Mouse (Mus musculus) lung, postnatal 0 days (tissue): ENCODE measurements around the gene Trcg1. TPM values are rescaled to one million over a fixed set of nuclear protein-coding genes. Genes with fewer than 3 reads are reported as not detected.

ENCODE experiments used
- ATAC-seq: fragments of 200-750 bp; cut with Nextera tagmentation; 2 replicates; pipeline ENCODE4 v1.8.0; 2017; ENCODE audit warnings: moderate library complexity
- DNase-seq: peaks from one replicate; pipeline ENCODE4 v3.0.0-alpha.2; 2016; ENCODE audit warnings: low spot score
- H3K27ac ChIP-seq: fragments of 300-500 bp; sonication (generic); 2 replicates; pipeline ENCODE4 v1.5.1; 2014; ENCODE audit warnings: antibody characterized with exemption, mild to moderate bottlenecking, low read length, mixed read lengths
- H3K27me3 ChIP-seq: fragments of 300-500 bp; sonication (generic); replicated peaks from 2 replicates; pipeline ENCODE4 v1.6.1; 2014; ENCODE audit warnings: low read length, mixed read lengths; ENCODE audit not compliant: insufficient read depth
- H3K36me3 ChIP-seq: fragments of 300-500 bp; sonication (generic); 2 replicates; pipeline ENCODE4 v1.6.1; 2014; ENCODE audit warnings: low read length, mixed read lengths; ENCODE audit not compliant: insufficient read depth
- H3K4me1 ChIP-seq: fragments of 300-500 bp; sonication (generic); 2 replicates; pipeline ENCODE4 v1.6.1; 2014; ENCODE audit warnings: antibody characterized with exemption, low read depth, low read length, mixed read lengths; ENCODE audit not compliant: insufficient read depth
- H3K4me2 ChIP-seq: fragments of 300-500 bp; sonication (generic); replicated peaks from 2 replicates; pipeline ENCODE4 v1.6.1; 2014; ENCODE audit warnings: low read depth, mild to moderate bottlenecking, low read length, moderate library complexity, mixed read lengths
- H3K4me3 ChIP-seq: fragments of 300-500 bp; sonication (generic); 2 replicates; pipeline ENCODE4 v1.5.1; 2014; ENCODE audit warnings: low read depth, low read length
- H3K9ac ChIP-seq: fragments of 300-500 bp; sonication (generic); replicated peaks from 2 replicates; pipeline ENCODE4 v1.6.1; 2014; ENCODE audit warnings: low read depth, mild to moderate bottlenecking
- H3K9me3 ChIP-seq: fragments of 300-500 bp; sonication (generic); 2 replicates; pipeline ENCODE4 v1.6.1; 2016; ENCODE audit warnings: low read length, mixed read lengths
- CTCF ChIP-seq: IDR thresholded peaks from 2 replicates; pipeline ENCODE4 v1.5.1; 2016; ENCODE audit warnings: antibody characterized with exemption, mild to moderate bottlenecking
- EP300 ChIP-seq: IDR thresholded peaks from 2 replicates; pipeline ENCODE4 v1.6.1; 2016; ENCODE audit warnings: antibody characterized with exemption, mild to moderate bottlenecking, control low read depth
- WGBS: fragments of 180-500 bp; shearing (Covaris S2); extraction: QIAGEN DNeasy Blood & Tissue Kit; methylation state at CpG from one replicate; pipeline ENCODE4 v1.1.7; 2014; 5-methylcytosine and 5-hydroxymethylcytosine counted together
- polyA plus RNA-seq: library from polyadenylated mRNA; unstranded; fragments of >200 nt; fragmentation: Nextera tagmentation; extraction: Ambion mirVana; gene quantifications from 2 replicates; pipeline ENCODE4 v1.2.1, GENCODE M21; 2015

The Trcg1 gene
- polyA plus RNA-seq, 1 experiment from 2014 or later = not detected

- peaks cover 13% of the 10 kb centered on the region for H3K4me1 ChIP-seq
- DNase-seq = peak; percentile 76
- WGBS = 31% methylated on average over 4 of the region's 4 CpGs
Measured at GRCm38 (mm10) chr9:57278268-57278667, 41.9 kb downstream of the Trcg1 start.

GRCm38 (mm10) chr9:57279441-57279840 lies 43.1 kb downstream of the Trcg1 start:
- H3K36me3 ChIP-seq = no peaks in the 10 kb centered on the region
- no peaks in the 10 kb centered on the region for H3K27me3 ChIP-seq
- H3K4me1 ChIP-seq = peaks cover 16% of the 10 kb centered on the region
- TF ChIP-seq EP300 (no peak), CTCF (no peak)
- H3K27ac ChIP-seq = 0 out of 2 replicates have a peak overlapping the region, but pooled peaks have one; percentile 54
- no peak for ATAC-seq
- no peak overlapping the region for H3K4me3 ChIP-seq
- no peak overlapping the region for H3K4me2 ChIP-seq
- WGBS = 44% methylated on average over 4 of the region's 4 CpGs
- H3K9me3 ChIP-seq = no peaks in the 10 kb centered on the region
- H3K9ac ChIP-seq = no peak overlapping the region
- no peak for DNase-seq

More at GRCm38 (mm10) chr9:57278268-57278667, 41.9 kb downstream of the Trcg1 start:
- H3K4me3 ChIP-seq = no peak overlapping the region
- H3K9me3 ChIP-seq = no peaks in the 10 kb centered on the region
- H3K36me3 ChIP-seq = no peaks in the 10 kb centered on the region
- H3K4me2 ChIP-seq = no peak overlapping the region
- H3K27me3 ChIP-seq = no peaks in the 10 kb centered on the region
- no peak overlapping the region for H3K9ac ChIP-seq
- peak; percentile 90 for ATAC-seq
- peak overlapping the region; percentile 54; the same call in 1 of the 2 replicates for H3K27ac ChIP-seq
- TF ChIP-seq EP300 = peak; percentile 98
- no peak for TF ChIP-seq CTCF

DNA sequence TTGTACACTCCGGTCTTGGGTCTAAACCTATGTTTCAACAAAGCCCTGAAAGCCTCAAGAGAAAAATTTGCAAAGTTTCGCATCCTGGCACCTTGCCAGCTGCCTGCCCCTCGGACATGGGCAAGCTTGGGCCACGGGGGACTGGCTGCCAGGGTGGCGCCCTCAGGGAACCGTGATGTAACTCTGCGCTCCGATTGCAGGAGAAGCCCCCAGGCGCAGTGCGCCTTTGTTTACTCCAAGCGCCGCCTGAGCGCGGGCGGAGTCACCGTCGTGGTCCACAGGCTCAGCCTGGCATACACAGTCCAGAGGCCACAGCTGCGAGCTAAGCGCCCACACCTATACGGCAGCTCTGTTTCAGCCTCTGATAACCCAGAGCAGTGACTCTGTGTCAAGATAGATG lies 45.2 kb downstream of the Trcg1 start:
- H3K4me3 ChIP-seq = no peak overlapping the region
- peak overlapping the region; percentile 33; the same call in 1 of the 2 replicates for H3K4me2 ChIP-seq
- no peak for TF ChIP-seq CTCF
- TF ChIP-seq EP300 = no peak
- H3K27ac ChIP-seq = no peak overlapping the region
- peaks cover 16% of the 10 kb centered on the region for H3K4me1 ChIP-seq
- no peaks in the 10 kb centered on the region for H3K9me3 ChIP-seq
- no peaks in the 10 kb centered on the region for H3K36me3 ChIP-seq
- no peak overlapping the region for H3K9ac ChIP-seq
- peak; percentile 50 for DNase-seq
- WGBS = 4% methylated on average over 20 of the region's 20 CpGs
- H3K27me3 ChIP-seq = no peaks in the 10 kb centered on the region
- peak; percentile 47 for ATAC-seq

DNA sequence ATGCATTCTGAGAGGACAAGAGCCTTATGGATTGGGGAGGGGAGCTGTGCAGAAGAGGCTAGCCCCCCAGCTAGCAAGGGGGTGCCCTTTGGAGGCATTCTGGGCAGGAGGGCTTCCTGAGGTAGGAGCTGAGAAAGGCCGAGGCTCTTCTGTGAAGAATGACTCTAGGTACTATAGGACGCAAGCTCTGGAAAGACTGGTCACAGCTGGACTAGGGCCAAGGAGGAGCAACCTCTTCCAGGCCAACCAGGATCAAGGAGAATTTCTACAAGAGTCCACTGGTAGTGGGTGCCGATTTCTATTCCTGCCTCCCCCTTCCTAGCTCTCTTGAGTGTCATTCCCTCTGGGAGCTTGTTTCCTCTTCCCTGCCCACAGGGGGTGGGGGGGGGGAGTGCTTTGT lies 46.3 kb downstream of the Trcg1 start:
- H3K27ac ChIP-seq = no peak overlapping the region
- DNase-seq (no peak), ATAC-seq (no peak; the same call in 1 of the 2 replicates)
- no peaks in the 10 kb centered on the region for H3K36me3 ChIP-seq
- H3K9ac ChIP-seq = no peak overlapping the region
- no peak overlapping the region for H3K4me3 ChIP-seq
- TF ChIP-seq EP300 (no peak), CTCF (no peak)
- no peaks in the 10 kb centered on the region for H3K9me3 ChIP-seq
- WGBS = 31% methylated on average over 3 of the region's 3 CpGs
- H3K4me1 ChIP-seq = peaks cover 16% of the 10 kb centered on the region
- H3K27me3 ChIP-seq = no peaks in the 10 kb centered on the region
- no peak overlapping the region for H3K4me2 ChIP-seq

- WGBS = 51% methylated on average over 4 of the region's 4 CpGs
- no peaks in the 10 kb centered on the region for H3K27me3 ChIP-seq
- DNase-seq (no peak), ATAC-seq (no peak)
- H3K36me3 ChIP-seq = no peaks in the 10 kb centered on the region
- H3K4me3 ChIP-seq = no peak overlapping the region
- H3K9ac ChIP-seq = no peak overlapping the region
- no peaks in the 10 kb centered on the region for H3K9me3 ChIP-seq
- H3K4me1 ChIP-seq = peaks cover 16% of the 10 kb centered on the region
- H3K4me2 ChIP-seq = no peak overlapping the region
- no peak for TF ChIP-seq CTCF
- no peak for TF ChIP-seq EP300
- no peak overlapping the region for H3K27ac ChIP-seq
Measured at GRCm38 (mm10) chr9:57283311-57283710, 47.0 kb downstream of the Trcg1 start.

DNA sequence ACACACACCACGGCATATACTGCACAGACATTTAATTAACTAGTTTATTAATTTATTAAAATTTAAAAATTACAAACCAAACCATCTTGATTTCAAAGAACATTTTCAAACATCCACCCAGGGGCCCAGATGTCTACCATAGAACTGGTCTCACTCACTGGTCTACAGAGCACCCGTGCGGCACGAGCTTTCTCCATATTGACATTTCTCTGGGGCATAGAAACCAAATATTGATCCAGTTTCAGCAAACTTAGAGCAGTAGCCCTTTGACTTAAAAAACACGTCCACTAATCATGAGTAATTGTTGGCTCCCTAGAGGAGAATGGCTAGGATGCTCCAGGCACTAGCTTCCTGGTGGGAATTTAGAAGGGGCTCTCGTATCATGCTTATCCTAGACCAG lies 50.8 kb downstream of the Trcg1 start:
- Histone ChIP-seq H3K36me3 (no peaks in the 10 kb centered on the region), H3K9ac (no peak overlapping the region), H3K27ac (no peak overlapping the region), H3K27me3 (no peaks in the 10 kb centered on the region), H3K4me3 (no peak overlapping the region), H3K4me1 (peaks cover 11% of the 10 kb centered on the region), H3K9me3 (no peaks in the 10 kb centered on the region), H3K4me2 (no peak overlapping the region)
- 73% methylated on average over 6 of the region's 6 CpGs for WGBS
- no peak for TF ChIP-seq EP300
- TF ChIP-seq CTCF = no peak
- ATAC-seq (no peak), DNase-seq (no peak)

GRCm38 (mm10) chr9:57294905-57295304 lies 58.5 kb downstream of the Trcg1 start:
- no peak overlapping the region for H3K9ac ChIP-seq
- H3K27me3 ChIP-seq = no peaks in the 10 kb centered on the region
- no peak overlapping the region for H3K4me3 ChIP-seq
- TF ChIP-seq EP300 (no peak), CTCF (no peak)
- no peaks in the 10 kb centered on the region for H3K36me3 ChIP-seq
- H3K27ac ChIP-seq = no peak overlapping the region
- no peaks in the 10 kb centered on the region for H3K9me3 ChIP-seq
- WGBS = 77% methylated on average over 3 of the region's 3 CpGs
- ATAC-seq (no peak), DNase-seq (no peak)
- H3K4me2 ChIP-seq = no peak overlapping the region
- no peaks in the 10 kb centered on the region for H3K4me1 ChIP-seq
